Mouse (Mus musculus): ENCODE measurements around the gene Zbtb45. TPM values are rescaled to one million over a fixed set of nuclear protein-coding genes. Genes with fewer than 3 reads are reported as not detected.

Gene Zbtb45
- polyA plus RNA-seq, 1 experiment: 46.2 TPM

DNA sequence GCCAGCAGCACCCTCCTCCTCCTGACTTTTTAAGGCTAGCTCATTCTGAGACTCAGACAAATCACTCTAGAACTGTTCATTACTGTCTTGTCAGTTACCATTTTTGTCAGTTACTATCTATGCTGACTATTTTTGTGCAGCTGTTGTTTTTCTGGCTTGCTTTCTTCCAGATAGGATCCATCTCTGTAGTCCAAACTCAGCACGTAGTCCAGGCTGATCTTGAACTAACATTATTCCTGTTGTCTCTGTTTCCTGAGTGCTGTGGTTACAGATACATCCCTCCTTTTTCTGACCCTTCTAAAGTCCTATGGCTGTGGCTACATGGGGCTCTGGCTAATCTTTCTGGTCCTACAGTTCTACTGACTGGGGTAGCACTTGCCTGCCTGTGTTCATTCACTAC lies 29.3 kb upstream of the Zbtb45 start:
- 76% methylated on average over 1 of the region's 1 CpGs for WGBS
- H3K4me3 ChIP-seq (ENCODE audit: low read depth, low read length): peak overlapping the region; percentile 86; the same call in 1 of the 2 replicates

DNA sequence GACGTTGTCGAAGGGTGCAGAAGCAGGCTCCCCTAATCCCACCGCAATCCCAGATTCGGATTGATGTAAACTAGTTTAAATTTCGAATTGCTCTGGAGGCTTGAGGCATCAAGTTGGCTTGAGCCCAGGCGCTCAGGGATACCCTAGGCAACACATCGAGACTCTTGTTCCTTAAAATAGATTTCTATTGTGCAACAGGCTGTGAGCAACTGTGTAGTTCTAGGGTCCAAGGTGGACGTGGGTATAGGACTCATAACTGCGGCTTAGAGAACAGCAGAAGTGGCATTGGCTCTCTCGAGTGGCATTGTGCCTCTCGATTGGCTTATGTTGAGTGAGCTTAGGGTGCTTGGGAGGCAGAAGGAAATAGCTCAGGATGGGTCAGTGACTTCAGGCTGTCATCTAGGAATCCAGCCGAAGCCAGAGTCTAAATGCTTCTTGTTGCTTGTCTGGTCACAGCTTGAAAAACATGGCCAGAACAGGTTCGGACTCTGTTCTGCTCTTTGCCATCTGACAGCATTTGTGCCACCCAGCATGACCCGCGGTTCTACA lies 28.9 kb upstream of the Zbtb45 start:
- no peak for TF ChIP-seq CTCF (IDR thresholded peaks at IDR 0.05; ENCODE audit: extremely low read depth, insufficient read length, insufficient replicate concordance, low read depth, low read length)
- TF ChIP-seq POLR2A (IDR thresholded peaks at IDR 0.05; ENCODE audit: low read depth, low read length): no peak
- WGBS: 3% methylated on average over 15 of the region's 15 CpGs

More for the DNA sequence above, 29.3 kb upstream of the Zbtb45 start:
- Histone ChIP-seq H3K27me3 (ENCODE audit: control insufficient read depth, insufficient read depth, low read length) (peaks cover 12% of the 10 kb centered on the region), H3K36me3 (ENCODE audit: control insufficient read depth, insufficient read depth, low read length) (peaks cover 10% of the 10 kb centered on the region; the same call in 1 of the 2 replicates), H3K27ac (ENCODE audit: insufficient read depth, low read depth, low read length) (no peak overlapping the region), H3K4me1 (ENCODE audit: control insufficient read depth, insufficient read depth, insufficient read length, low read length) (peaks cover 23% of the 10 kb centered on the region)
- TF ChIP-seq CTCF (IDR thresholded peaks at IDR 0.05; ENCODE audit: extremely low read depth, insufficient read length, insufficient replicate concordance, low read depth, low read length) (no peak), POLR2A (IDR thresholded peaks at IDR 0.05; ENCODE audit: low read depth, low read length) (no peak)

DNA sequence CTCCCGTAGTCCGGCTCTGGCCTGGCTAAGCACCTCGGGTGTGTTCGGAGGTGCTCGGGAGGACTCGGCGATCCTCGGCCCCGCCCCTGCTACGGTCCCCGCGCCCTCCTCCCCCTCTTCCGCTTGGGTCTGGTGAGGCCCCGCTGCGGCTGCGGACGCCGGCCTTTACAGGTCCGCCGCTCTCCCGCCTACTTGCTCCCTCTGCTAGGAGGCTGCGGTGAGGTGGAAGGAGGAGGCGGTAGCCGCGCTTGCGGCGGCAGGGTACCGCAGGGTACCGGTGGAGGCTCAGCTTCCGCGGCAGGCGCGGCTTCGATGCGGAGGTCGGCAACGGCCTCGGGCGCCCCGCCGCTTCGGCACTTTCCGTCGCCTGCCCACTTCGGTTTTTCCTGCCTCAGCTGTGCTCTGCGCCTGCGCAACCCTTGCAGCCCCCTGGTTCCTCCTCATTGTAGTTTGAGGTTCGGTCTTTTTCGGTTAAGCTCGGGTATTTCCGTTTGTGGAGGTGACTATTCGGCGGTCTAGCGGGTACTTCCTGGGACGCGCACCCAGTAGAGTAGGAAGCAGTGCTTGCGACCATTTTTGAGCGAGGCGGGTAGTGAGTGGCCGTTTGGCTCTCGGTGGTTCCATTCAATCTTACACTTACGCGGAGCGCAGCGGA lies 28.2 kb upstream of the Zbtb45 start, which contains the start of gene Ube2m:
Gene Ube2m (minus strand): TSS at position 375 of the 655 bp plus-strand sequence.
- no peak for TF ChIP-seq CTCF (IDR thresholded peaks at IDR 0.05; ENCODE audit: extremely low read depth, insufficient read length, insufficient replicate concordance, low read depth, low read length)
- peak; percentile 91 for TF ChIP-seq POLR2A (IDR thresholded peaks at IDR 0.05; ENCODE audit: low read depth, low read length)
- under 1% methylated on average over 63 of the region's 65 CpGs for WGBS

More for the DNA sequence above, 28.9 kb upstream of the Zbtb45 start:
- Histone ChIP-seq H3K27me3 (ENCODE audit: control insufficient read depth, insufficient read depth, low read length) (peaks cover 7% of the 10 kb centered on the region), H3K4me3 (ENCODE audit: low read depth, low read length) (peak overlapping the region; percentile 86), H3K27ac (ENCODE audit: insufficient read depth, low read depth, low read length) (peak overlapping the region; percentile 99), H3K4me1 (ENCODE audit: control insufficient read depth, insufficient read depth, insufficient read length, low read length) (peaks cover 21% of the 10 kb centered on the region), H3K36me3 (ENCODE audit: control insufficient read depth, insufficient read depth, low read length) (peaks cover 10% of the 10 kb centered on the region; the same call in 1 of the 2 replicates)

DNA sequence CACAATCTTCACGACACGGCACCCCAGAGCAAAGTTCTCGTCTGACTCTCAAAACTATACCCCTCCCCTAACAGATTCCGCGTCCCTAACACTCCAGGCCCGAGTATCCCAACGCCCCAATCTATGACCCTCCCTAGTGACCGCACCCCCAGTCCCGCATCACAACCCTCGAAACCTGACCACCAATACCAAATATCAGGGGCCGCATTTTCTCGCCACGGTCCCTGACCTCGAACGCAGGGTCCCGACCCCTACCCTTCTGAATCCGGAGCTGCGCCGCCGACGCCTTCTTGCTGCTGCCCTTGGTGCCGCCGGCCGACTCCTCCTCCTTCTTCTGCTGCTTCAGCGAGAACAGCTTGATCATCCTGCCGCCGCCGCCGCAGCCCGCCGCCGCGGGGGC lies 27.5 kb upstream of the Zbtb45 start:
- H3K36me3 ChIP-seq (ENCODE audit: control insufficient read depth, insufficient read depth, low read length): peaks cover 14% of the 10 kb centered on the region
- peak overlapping the region; percentile 86 for H3K4me3 ChIP-seq (ENCODE audit: low read depth, low read length)
- TF ChIP-seq POLR2A (IDR thresholded peaks at IDR 0.05; ENCODE audit: low read depth, low read length) (no peak), CTCF (IDR thresholded peaks at IDR 0.05; ENCODE audit: extremely low read depth, insufficient read length, insufficient replicate concordance, low read depth, low read length) (no peak)
- H3K27ac ChIP-seq (ENCODE audit: insufficient read depth, low read depth, low read length): peak overlapping the region; percentile 60
- no peaks in the 10 kb centered on the region for H3K27me3 ChIP-seq (ENCODE audit: control insufficient read depth, insufficient read depth, low read length)
- peaks cover 17% of the 10 kb centered on the region for H3K4me1 ChIP-seq (ENCODE audit: control insufficient read depth, insufficient read depth, insufficient read length, low read length)
- under 1% methylated on average over 33 of the region's 33 CpGs for WGBS

More for the DNA sequence above, 28.2 kb upstream of the Zbtb45 start, which contains the start of gene Ube2m:
- Histone ChIP-seq H3K4me1 (ENCODE audit: control insufficient read depth, insufficient read depth, insufficient read length, low read length) (peaks cover 17% of the 10 kb centered on the region), H3K27me3 (ENCODE audit: control insufficient read depth, insufficient read depth, low read length) (0 out of 2 replicates have a peak, but pooled peaks cover under 1% of the 10 kb centered on the region), H3K27ac (ENCODE audit: insufficient read depth, low read depth, low read length) (peak within 1 kb of the TSS; percentile 99), H3K36me3 (ENCODE audit: control insufficient read depth, insufficient read depth, low read length) (peaks cover 10% of the 10 kb centered on the region; the same call in 1 of the 2 replicates), H3K4me3 (ENCODE audit: low read depth, low read length) (peak within 1 kb of the TSS; percentile 86)

DNA sequence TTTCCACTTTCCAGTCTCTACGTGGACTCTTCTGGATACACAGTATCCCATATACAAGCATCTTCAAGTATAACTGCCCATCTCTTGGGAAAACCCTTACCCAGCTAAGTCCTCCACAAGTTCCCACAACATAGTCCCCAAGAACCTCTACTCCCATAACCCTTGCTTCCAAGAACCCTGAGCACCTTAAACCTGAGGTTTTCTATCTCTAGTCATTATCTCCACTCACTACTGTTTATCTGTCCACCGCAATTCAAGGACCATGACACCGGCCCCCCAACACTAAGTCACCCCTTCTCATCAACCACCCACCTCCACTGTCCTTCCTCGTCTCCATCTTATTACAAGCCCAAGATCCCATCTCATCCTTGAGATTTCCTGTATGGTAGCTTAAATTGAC lies 27.0 kb upstream of the Zbtb45 start:
- TF ChIP-seq CTCF (IDR thresholded peaks at IDR 0.05; ENCODE audit: extremely low read depth, insufficient read length, insufficient replicate concordance, low read depth, low read length): no peak
- no peak for TF ChIP-seq POLR2A (IDR thresholded peaks at IDR 0.05; ENCODE audit: low read depth, low read length)

DNA sequence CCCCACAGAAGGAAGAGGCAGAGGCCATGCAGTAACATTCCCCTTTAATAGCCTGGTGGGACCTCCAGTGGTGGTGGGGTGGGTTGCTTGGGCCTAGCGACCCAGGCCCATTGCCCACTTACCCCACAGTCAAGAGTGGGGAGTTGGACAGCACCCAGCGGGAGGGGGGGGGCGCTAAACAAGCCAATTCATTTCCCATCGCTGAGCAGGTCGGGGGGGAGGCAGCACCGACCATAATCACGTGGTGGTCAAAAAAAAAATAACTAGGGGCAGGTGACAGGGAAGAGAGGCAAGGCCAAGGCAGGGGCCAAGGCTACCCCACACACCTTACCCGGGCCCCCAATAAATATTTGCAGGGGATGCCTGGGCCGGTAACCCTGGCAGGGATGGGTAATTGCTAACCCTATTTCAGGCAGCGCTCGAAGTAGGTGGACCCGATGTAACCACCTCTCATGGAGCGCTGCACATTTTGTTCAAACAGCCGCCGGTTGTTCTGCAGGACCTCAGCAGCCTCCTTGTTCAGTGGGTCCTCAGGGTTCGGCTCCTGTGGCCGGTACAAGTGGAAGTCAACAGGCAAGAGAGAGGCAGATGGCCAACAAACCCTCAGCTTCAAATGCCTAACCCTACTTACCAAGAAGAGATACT lies 25.5 kb upstream of the Zbtb45 start:
- WGBS: 80% methylated on average over 17 of the region's 17 CpGs

More for the DNA sequence above, 27.0 kb upstream of the Zbtb45 start:
- Histone ChIP-seq H3K27me3 (ENCODE audit: control insufficient read depth, insufficient read depth, low read length) (no peaks in the 10 kb centered on the region), H3K4me1 (ENCODE audit: control insufficient read depth, insufficient read depth, insufficient read length, low read length) (peaks cover 17% of the 10 kb centered on the region), H3K4me3 (ENCODE audit: low read depth, low read length) (peak overlapping the region; percentile 86), H3K27ac (ENCODE audit: insufficient read depth, low read depth, low read length) (peak overlapping the region; percentile 60), H3K36me3 (ENCODE audit: control insufficient read depth, insufficient read depth, low read length) (peaks cover 20% of the 10 kb centered on the region)
- WGBS: 20% methylated on average over 4 of the region's 4 CpGs

More for the DNA sequence above, 25.5 kb upstream of the Zbtb45 start:
- Histone ChIP-seq H3K4me3 (ENCODE audit: low read depth, low read length) (no peak overlapping the region), H3K4me1 (ENCODE audit: control insufficient read depth, insufficient read depth, insufficient read length, low read length) (peaks cover 17% of the 10 kb centered on the region), H3K36me3 (ENCODE audit: control insufficient read depth, insufficient read depth, low read length) (peaks cover 30% of the 10 kb centered on the region), H3K27me3 (ENCODE audit: control insufficient read depth, insufficient read depth, low read length) (no peaks in the 10 kb centered on the region), H3K27ac (ENCODE audit: insufficient read depth, low read depth, low read length) (no peak overlapping the region)
- TF ChIP-seq CTCF (IDR thresholded peaks at IDR 0.05; ENCODE audit: extremely low read depth, insufficient read length, insufficient replicate concordance, low read depth, low read length) (no peak), POLR2A (IDR thresholded peaks at IDR 0.05; ENCODE audit: low read depth, low read length) (no peak)

All from small intestine, adult 2 months (tissue).